Mouse (Mus musculus) lung, adult 2 months (tissue): ENCODE results near the gene Scml4.

Source experiments
- CTCF ChIP-seq: fragments of 200-500 bp; IDR thresholded peaks from 2 replicates; pipeline ENCODE4 v1.5.1; 2011; ENCODE audit warnings: mild to moderate bottlenecking, low read length, control low read depth; ENCODE audit not compliant: insufficient read depth
- POLR2A ChIP-seq: fragments of 200-500 bp; IDR thresholded peaks from 2 replicates; pipeline ENCODE4 v1.6.1; 2011; ENCODE audit warnings: low read depth, mild to moderate bottlenecking, control low read depth, low read length, borderline replicate concordance; ENCODE audit errors: extremely low read depth

- TF ChIP-seq CTCF = peak; percentile 42
- no peak for TF ChIP-seq POLR2A
These were observed 127.5 kb downstream of the Scml4 start for GRCm38 (mm10) chr10:42987594-42988052.
